Mouse (Mus musculus) MEL (cell line): ENCODE results near the gene Cdkl5. TPM values are rescaled to one million over a fixed set of nuclear protein-coding genes. Genes with fewer than 3 reads are reported as not detected.

Experiments used
- DNase-seq: peaks from one replicate; pipeline ENCODE4 v3.0.0; 2011; ENCODE audit warnings: low read depth, low spot score
- H3K27ac ChIP-seq: 2 replicates; pipeline ENCODE4 v1.5.1; 2012; ENCODE audit warnings: low read depth, mild to moderate bottlenecking, control low read depth, low read length, moderate library complexity; ENCODE audit not compliant: control insufficient read depth
- H3K27me3 ChIP-seq, 2 experiments: fragments of 150-350 bp in 1 of 2; sonication (generic) in 1 of 2; 2 replicates each; pipeline ENCODE4 v1.6.1; 2012; ENCODE audit warnings: low read length in 2 of 2, mild to moderate bottlenecking in 2 of 2, improper control_type of control experiment in 1 of 2, moderate library complexity in 1 of 2; ENCODE audit not compliant: insufficient read depth in 2 of 2, control insufficient read depth in 1 of 2
- H3K36me3 ChIP-seq, 2 experiments: 2 replicates each; pipeline ENCODE4 v1.6.1; 2012 to 2014; ENCODE audit warnings: low read length in 2 of 2, improper control_type of control experiment in 1 of 2, inconsistent platforms in 1 of 2, mild to moderate bottlenecking in 1 of 2; ENCODE audit not compliant: insufficient read depth in 2 of 2, control insufficient read depth in 1 of 2
- H3K4me1 ChIP-seq, 2 experiments: fragments of 150-350 bp in 1 of 2; sonication (generic) in 1 of 2; 2 replicates each; pipeline ENCODE4 v1.6.1; 2012; ENCODE audit warnings: low read length in 2 of 2, improper control_type of control experiment in 1 of 2, mild to moderate bottlenecking in 1 of 2; ENCODE audit not compliant: insufficient read depth in 2 of 2, control insufficient read depth in 1 of 2
- H3K4me3 ChIP-seq, 2 experiments: fragments of 150-350 bp in 1 of 2; sonication (generic) in 1 of 2; 2 replicates each; pipeline ENCODE4 v1.5.1; 2012; ENCODE audit warnings: low read depth in 2 of 2, low read length in 2 of 2, mild to moderate bottlenecking in 2 of 2, moderate library complexity in 2 of 2, control low read depth in 1 of 2, improper control_type of control experiment in 1 of 2; ENCODE audit not compliant: control insufficient read depth in 1 of 2, insufficient read depth in 1 of 2
- H3K79me2 ChIP-seq: 2 replicates; pipeline ENCODE4 v1.6.1; 2012; ENCODE audit warnings: mild to moderate bottlenecking, low read length, moderate library complexity; ENCODE audit not compliant: control insufficient read depth, poor library complexity, insufficient read depth
- H3K9ac ChIP-seq: 2 replicates; pipeline ENCODE4 v1.6.1; 2012; ENCODE audit warnings: low read depth, mild to moderate bottlenecking, control low read depth, low read length, moderate library complexity; ENCODE audit not compliant: control insufficient read depth, poor library complexity, severe bottlenecking
- H3K9me3 ChIP-seq: fragments of 150-350 bp; sonication (generic); replicated peaks from 2 replicates; pipeline ENCODE4 v1.6.1; 2012; ENCODE audit warnings: mild to moderate bottlenecking, low read length, improper control_type of control experiment, moderate library complexity; ENCODE audit not compliant: insufficient read depth
- CTCF ChIP-seq, 3 experiments: IDR thresholded peaks in 2 of 3; conservative IDR thresholded peaks in 1 of 3; 2 replicates each; pipeline ENCODE4 v1.5.1; 2011 to 2012; ENCODE audit warnings: low read length in 3 of 3, low read depth in 2 of 3, mild to moderate bottlenecking in 2 of 3, improper control_type of control experiment in 1 of 3, inconsistent platforms in 1 of 3, mixed read lengths in 1 of 3, moderate library complexity in 1 of 3; ENCODE audit not compliant: control insufficient read depth in 1 of 3, insufficient read depth in 1 of 3, poor library complexity in 1 of 3, severe bottlenecking in 1 of 3
- E2F4 ChIP-seq: IDR thresholded peaks from 2 replicates; pipeline ENCODE4 v1.6.1; 2011; ENCODE audit warnings: low read depth, low read length, improper control_type of control experiment, borderline replicate concordance
- ELF1 ChIP-seq: IDR thresholded peaks from 2 replicates; pipeline ENCODE4 v1.6.1; 2014; ENCODE audit warnings: low read depth, mild to moderate bottlenecking, inconsistent platforms, low read length, improper control_type of control experiment, moderate library complexity
- GATA1 ChIP-seq: IDR thresholded peaks from 2 replicates; pipeline ENCODE4 v1.6.1; 2011; ENCODE audit warnings: low read depth, low read length, improper control_type of control experiment
- HCFC1 ChIP-seq: IDR thresholded peaks from 2 replicates; pipeline ENCODE4 v1.6.1; 2012; ENCODE audit warnings: low read depth, mild to moderate bottlenecking, inconsistent platforms, low read length, improper control_type of control experiment, moderate library complexity
- KAT2A ChIP-seq: conservative IDR thresholded peaks from 2 replicates; pipeline ENCODE4 v1.6.1; 2012; ENCODE audit warnings: low read depth, low read length, improper control_type of control experiment, inconsistent platforms
- MAFK ChIP-seq: IDR thresholded peaks from 2 replicates; pipeline ENCODE4 v1.6.1; 2011; ENCODE audit warnings: low read depth, mild to moderate bottlenecking, low read length, improper control_type of control experiment, borderline replicate concordance
- MAZ ChIP-seq: IDR thresholded peaks from 2 replicates; pipeline ENCODE4 v1.6.1; 2012; ENCODE audit warnings: low read depth, mild to moderate bottlenecking, inconsistent platforms, low read length, improper control_type of control experiment
- MYC ChIP-seq: IDR thresholded peaks from 2 replicates; pipeline ENCODE4 v1.6.1; 2011; ENCODE audit warnings: low read depth, mild to moderate bottlenecking, low read length, improper control_type of control experiment, moderate library complexity
- NRF1 ChIP-seq: IDR thresholded peaks from 2 replicates; pipeline ENCODE4 v1.6.1; 2014; ENCODE audit warnings: low read depth, mild to moderate bottlenecking, inconsistent platforms, low read length, improper control_type of control experiment, moderate library complexity; ENCODE audit not compliant: poor library complexity, insufficient read depth, severe bottlenecking
- SIN3A ChIP-seq: IDR thresholded peaks from 2 replicates; pipeline ENCODE4 v1.6.1; 2012; ENCODE audit warnings: low read length, improper control_type of control experiment, inconsistent platforms
- SMC3 ChIP-seq: IDR thresholded peaks from 2 replicates; pipeline ENCODE4 v1.6.1; 2011; ENCODE audit warnings: low read depth, low read length, improper control_type of control experiment
- TBP ChIP-seq: IDR thresholded peaks from 2 replicates; pipeline ENCODE4 v1.8.0; 2011; ENCODE audit warnings: low read depth, low read length, improper control_type of control experiment
- UBTF ChIP-seq: IDR thresholded peaks from 2 replicates; pipeline ENCODE4 v1.6.1; 2012; ENCODE audit warnings: low read depth, mild to moderate bottlenecking, inconsistent platforms, low read length, improper control_type of control experiment, moderate library complexity, borderline replicate concordance; ENCODE audit not compliant: insufficient read depth
- USF2 ChIP-seq, 2 experiments: IDR thresholded peaks; 2 replicates each; pipeline ENCODE4 v1.6.1; 2011 to 2012; ENCODE audit warnings: improper control_type of control experiment in 2 of 2, low read length in 2 of 2, borderline replicate concordance in 1 of 2, inconsistent platforms in 1 of 2, low read depth in 1 of 2, mild to moderate bottlenecking in 1 of 2; ENCODE audit not compliant: insufficient read depth in 1 of 2
- ZMIZ1 ChIP-seq: IDR thresholded peaks from 2 replicates; pipeline ENCODE4 v1.6.1; 2012; ENCODE audit warnings: low read depth, mild to moderate bottlenecking, inconsistent platforms, low read length, improper control_type of control experiment, moderate library complexity
- polyA plus RNA-seq, 2 experiments: library from polyadenylated mRNA; stranded (reverse) in 1 of 2; unstranded in 1 of 2; fragments of >175 nt in 1 of 2; fragments of >200 nt in 1 of 2; gene quantifications; 2 replicates each; pipeline versions ENCODE4 v1.2.1 to v1.2.4; 2012; ENCODE audit warnings: low replicate concordance in 2 of 2, low read depth in 1 of 2; ENCODE audit not compliant: insufficient read length in 2 of 2, insufficient read depth in 1 of 2, missing spikeins in 1 of 2
- total RNA-seq: library from RNA; depleted of rRNA; stranded (reverse); fragments of 300-350 nt; gene quantifications from 2 replicates; pipeline ENCODE4 v1.2.3, GENCODE M21; 2012

The Cdkl5 gene
- total and polyA plus RNA-seq, 3 experiments = 1.7 to 2.8 TPM; not detected in 1

DNA sequence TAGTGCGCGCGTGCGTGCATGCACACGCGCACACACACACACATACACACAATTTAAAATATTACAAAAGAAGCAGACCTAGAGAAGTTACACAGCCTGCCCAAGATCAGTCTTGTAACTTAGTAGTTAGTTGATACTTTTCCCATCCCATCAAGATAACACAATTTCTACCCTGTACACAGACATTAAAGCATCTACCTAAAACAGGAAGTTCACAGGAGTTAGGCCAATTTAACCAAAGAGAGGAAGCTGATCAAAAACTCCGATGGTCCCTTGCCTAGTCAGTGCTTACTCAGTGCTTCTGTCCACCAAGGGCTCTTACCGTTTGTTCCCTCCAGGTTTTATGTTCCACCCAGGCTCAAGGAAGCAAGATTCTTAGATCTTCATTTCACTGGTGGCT lies 243.7 kb downstream of the Cdkl5 start:
- H3K27me3 ChIP-seq = no peaks in the 10 kb centered on the region; a peak in 1 of 4 replicates
- H3K9me3 ChIP-seq = no peaks in the 10 kb centered on the region
- peak; percentile 66 for DNase-seq
- TF ChIP-seq TBP (peak; percentile 69), GATA1 (peak; percentile 61; the same call in 1 of the 2 replicates), SMC3 (no peak), ZMIZ1 (no peak), MAZ (no peak), CTCF (IDR thresholded peaks at IDR 0.05 in 2 of 3, conservative IDR thresholded peaks at IDR 0.05 in 1 of 3; ENCODE audit: control insufficient read depth in 1 of 3, insufficient read depth in 1 of 3, low read depth in 2 of 3, low read length in 3 of 3, poor library complexity in 1 of 3, severe bottlenecking in 1 of 3) (no peak), KAT2A (no peak), MYC (no peak)
- TF ChIP-seq, all 39 proteins: peak for 2
- H3K9ac ChIP-seq = no peak overlapping the region
- peaks cover 0 to under 1% of the 10 kb centered on the region in 2 experiments; a peak in 2 of 4 replicates for H3K36me3 ChIP-seq
- H3K4me3 ChIP-seq = no peak overlapping the region
- peaks cover 0 to 7% of the 10 kb centered on the region in 2 experiments; a peak in 2 of 4 replicates for H3K4me1 ChIP-seq
- H3K27ac ChIP-seq = no peak overlapping the region
- H3K79me2 ChIP-seq = no peaks in the 10 kb centered on the region

DNA sequence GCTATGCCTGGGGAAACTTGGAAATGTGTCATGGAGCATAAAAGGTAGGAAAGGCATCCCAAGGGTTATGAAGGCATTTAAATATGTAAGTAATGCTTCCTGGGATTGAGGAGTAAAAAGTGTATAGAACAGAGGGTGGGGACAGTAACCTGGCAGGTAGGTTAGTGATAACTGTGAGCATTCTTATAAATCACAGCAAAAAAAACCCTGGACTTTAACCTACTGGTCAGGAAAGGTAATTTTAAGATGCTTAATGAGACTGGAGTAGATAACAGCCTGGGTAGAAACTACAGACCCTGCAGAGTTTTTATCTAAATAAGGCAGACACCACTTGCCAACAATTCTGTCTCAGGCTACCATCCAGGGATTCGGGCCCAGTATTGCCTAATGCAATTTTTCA lies 245.9 kb downstream of the Cdkl5 start:
- Histone ChIP-seq H3K4me3 (no peak overlapping the region), H3K36me3 (peaks cover 0 to 4% of the 10 kb centered on the region in 2 experiments; a peak in 2 of 4 replicates), H3K9ac (no peak overlapping the region), H3K27ac (no peak overlapping the region), H3K79me2 (no peaks in the 10 kb centered on the region), H3K9me3 (no peaks in the 10 kb centered on the region), H3K4me1 (peaks cover 0 to 7% of the 10 kb centered on the region in 2 experiments; a peak in 2 of 4 replicates), H3K27me3 (no peaks in the 10 kb centered on the region)
- TF ChIP-seq MAFK (no peak), E2F4 (no peak), HCFC1 (no peak), USF2 (IDR thresholded peaks at IDR 0.05; ENCODE audit: borderline replicate concordance in 1 of 2, insufficient read depth in 1 of 2, low read depth in 1 of 2, low read length in 2 of 2) (no peak), MYC (no peak), ELF1 (no peak), SIN3A (no peak), GATA1 (no peak), UBTF (no peak), NRF1 (no peak), MAZ (no peak)
- DNase-seq = no peak
